Mouse (Mus musculus): ENCODE measurements at regions not wholly inside any gene's neighbourhood (a gene's known extent, or its start where the extent isn't known, plus 50 kb on each side); places are given as distances from the start of the nearest gene placed in this dataset.

GRCm38 (mm10) chr15:102776218-102776850 lies 54.4 kb upstream of the Calcoco1 start:
- Histone ChIP-seq H3K4me2 (replicated peaks; ENCODE audit: low read depth, low read length) (no peak overlapping the region), H3K36me3 (ENCODE audit: control insufficient read depth, insufficient read depth, low read length) (no peaks in the 10 kb centered on the region), H3K9me3 (ENCODE audit: control insufficient read depth, low read length) (no peaks in the 10 kb centered on the region), H3K4me1 (ENCODE audit: control insufficient read depth, insufficient read depth, low read length) (no peaks in the 10 kb centered on the region), H3K27ac (ENCODE audit: low read depth, low read length) (no peak overlapping the region), H3K4me3 (ENCODE audit: low read length) (no peak overlapping the region), H3K9ac (ENCODE audit: low read depth, low read length) (no peak overlapping the region), H3K27me3 (ENCODE audit: control insufficient read depth, insufficient read depth, low read length) (no peaks in the 10 kb centered on the region)
- ATAC-seq (ENCODE audit: low FRiP score, low TSS enrichment) = no peak
- 43% methylated on average over 11 of the region's 11 CpGs for WGBS

DNA sequence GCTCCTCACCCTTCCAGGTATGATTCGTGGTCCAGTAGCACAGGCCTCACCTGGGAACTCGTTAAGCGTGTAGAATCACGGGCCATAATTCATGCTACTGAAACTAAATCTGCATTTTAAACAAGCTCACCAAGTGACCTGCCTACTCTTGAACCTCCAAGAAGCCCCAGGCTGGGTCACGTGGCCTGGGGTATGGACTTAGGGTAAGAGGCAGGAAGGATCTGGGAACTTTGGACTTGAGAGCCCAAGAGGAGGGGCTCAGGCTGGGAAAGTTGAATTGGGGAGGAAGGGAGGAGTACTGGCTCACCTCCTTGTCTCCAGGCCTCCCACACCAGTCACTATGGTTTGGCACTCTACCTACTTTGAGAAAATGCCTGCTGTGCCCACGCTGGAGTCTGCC lies 58.6 kb upstream of the Calcoco1 start:
- 58% methylated on average over 6 of the region's 6 CpGs for WGBS

DNA sequence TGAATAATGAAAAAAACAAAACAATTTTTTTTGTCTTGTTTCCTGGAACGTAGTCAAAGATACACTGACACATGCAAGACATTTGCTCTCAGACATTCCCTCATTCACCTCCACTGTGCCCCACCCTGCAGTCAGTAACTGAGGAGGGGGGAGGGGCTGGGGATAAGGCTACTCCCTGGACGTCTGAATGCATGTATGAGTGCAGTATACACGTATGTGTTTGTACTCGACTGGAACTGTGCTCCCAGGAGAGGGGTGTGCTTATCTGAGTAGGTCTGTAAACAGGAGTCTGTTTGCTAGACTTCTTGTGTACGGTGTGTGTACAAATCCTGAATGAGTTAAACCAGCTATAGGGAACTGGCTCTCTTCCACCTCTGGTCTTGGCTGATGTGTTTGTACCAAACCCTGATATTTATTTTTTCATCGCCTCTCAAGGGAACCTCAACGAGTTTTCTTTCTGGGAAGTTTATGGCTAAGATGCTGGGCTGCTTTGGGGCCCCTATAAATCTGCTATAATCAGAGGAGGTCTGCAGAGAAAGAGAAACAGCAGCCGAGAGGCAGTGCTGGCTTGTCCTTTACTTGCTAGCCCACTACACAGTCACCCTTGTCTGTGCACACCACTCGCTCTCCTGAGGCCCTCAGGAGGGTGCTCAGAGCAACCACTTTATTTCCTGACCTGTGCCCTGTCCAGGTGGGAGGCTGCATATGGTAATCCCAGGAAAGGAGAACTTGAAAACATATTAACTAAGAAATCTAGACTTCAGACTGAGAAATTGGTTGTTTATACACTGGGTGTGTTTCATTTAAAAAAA lies 61.2 kb upstream of the Calcoco1 start:
- peak overlapping the region; percentile 14; the same call in 1 of the 2 replicates for H3K27ac ChIP-seq (ENCODE audit: low read depth, low read length)
- no peak overlapping the region for H3K4me3 ChIP-seq (ENCODE audit: low read length)
- H3K36me3 ChIP-seq (ENCODE audit: control insufficient read depth, insufficient read depth, low read length) = no peaks in the 10 kb centered on the region
- peak; percentile 58 for ATAC-seq (ENCODE audit: low FRiP score, low TSS enrichment)
- no peak overlapping the region for H3K4me2 ChIP-seq (replicated peaks; ENCODE audit: low read depth, low read length)
- 33% methylated on average over 9 of the region's 9 CpGs for WGBS
- H3K9me3 ChIP-seq (ENCODE audit: control insufficient read depth, low read length) = no peaks in the 10 kb centered on the region
- H3K9ac ChIP-seq (ENCODE audit: low read depth, low read length) = no peak overlapping the region
- H3K27me3 ChIP-seq (ENCODE audit: control insufficient read depth, insufficient read depth, low read length) = no peaks in the 10 kb centered on the region
- H3K4me1 ChIP-seq (ENCODE audit: control insufficient read depth, insufficient read depth, low read length) = peaks cover 5% of the 10 kb centered on the region; the same call in 1 of the 2 replicates

More for the DNA sequence above, 58.6 kb upstream of the Calcoco1 start:
- Histone ChIP-seq H3K9ac (ENCODE audit: low read depth, low read length) (no peak overlapping the region), H3K27ac (ENCODE audit: low read depth, low read length) (no peak overlapping the region), H3K27me3 (ENCODE audit: control insufficient read depth, insufficient read depth, low read length) (no peaks in the 10 kb centered on the region), H3K4me1 (ENCODE audit: control insufficient read depth, insufficient read depth, low read length) (peaks cover 5% of the 10 kb centered on the region; the same call in 1 of the 2 replicates), H3K4me2 (replicated peaks; ENCODE audit: low read depth, low read length) (no peak overlapping the region), H3K36me3 (ENCODE audit: control insufficient read depth, insufficient read depth, low read length) (no peaks in the 10 kb centered on the region), H3K9me3 (ENCODE audit: control insufficient read depth, low read length) (no peaks in the 10 kb centered on the region), H3K4me3 (ENCODE audit: low read length) (no peak overlapping the region)
- no peak for ATAC-seq (ENCODE audit: low FRiP score, low TSS enrichment)

GRCm38 (mm10) chr15:102785055-102785820 lies 63.3 kb upstream of the Calcoco1 start:
- no peak overlapping the region for H3K4me3 ChIP-seq (ENCODE audit: low read length)
- H3K9me3 ChIP-seq (ENCODE audit: control insufficient read depth, low read length) = no peaks in the 10 kb centered on the region
- H3K27ac ChIP-seq (ENCODE audit: low read depth, low read length) = no peak overlapping the region
- peaks cover 5% of the 10 kb centered on the region; the same call in 1 of the 2 replicates for H3K4me1 ChIP-seq (ENCODE audit: control insufficient read depth, insufficient read depth, low read length)
- no peak for ATAC-seq (ENCODE audit: low FRiP score, low TSS enrichment)
- no peaks in the 10 kb centered on the region for H3K36me3 ChIP-seq (ENCODE audit: control insufficient read depth, insufficient read depth, low read length)
- H3K4me2 ChIP-seq (replicated peaks; ENCODE audit: low read depth, low read length) = no peak overlapping the region
- WGBS = 33% methylated on average over 10 of the region's 10 CpGs
- no peaks in the 10 kb centered on the region for H3K27me3 ChIP-seq (ENCODE audit: control insufficient read depth, insufficient read depth, low read length)
- no peak overlapping the region for H3K9ac ChIP-seq (ENCODE audit: low read depth, low read length)

DNA sequence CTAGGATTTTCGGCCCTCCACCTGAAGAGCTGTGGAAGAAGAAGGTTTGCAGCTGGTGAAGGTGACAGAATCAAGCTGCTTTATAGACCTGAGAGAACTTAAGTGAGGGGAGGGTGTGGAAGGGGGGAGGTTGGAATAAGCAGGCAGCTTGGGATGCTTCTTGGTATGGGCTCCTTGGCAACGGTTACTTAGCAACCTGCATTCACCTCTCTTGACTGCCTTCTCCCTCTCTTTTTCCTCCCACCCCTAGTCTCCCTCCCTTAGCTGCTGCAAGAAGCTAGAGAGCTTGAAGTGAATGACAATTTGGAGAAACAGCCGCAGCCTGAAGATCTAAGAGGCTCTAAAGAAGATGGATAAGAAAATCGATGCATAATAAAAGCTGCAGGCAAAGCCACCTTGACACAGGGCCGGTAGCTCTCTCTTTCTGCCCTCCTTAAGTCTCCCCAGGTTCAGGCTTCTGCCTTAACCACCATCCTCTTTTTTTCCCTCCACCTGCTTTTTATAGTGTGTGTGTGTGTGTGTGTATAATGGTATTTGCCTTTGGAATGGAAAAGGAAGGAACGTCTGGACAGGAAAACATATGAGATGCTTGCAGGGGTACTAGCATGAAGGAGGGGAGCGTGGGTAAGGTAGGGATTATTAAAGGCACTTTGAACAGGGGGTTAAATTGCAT lies 67.0 kb upstream of the Calcoco1 start:
- Histone ChIP-seq H3K4me3 (ENCODE audit: low read length) (no peak overlapping the region), H3K27ac (ENCODE audit: low read depth, low read length) (no peak overlapping the region), H3K36me3 (ENCODE audit: control insufficient read depth, insufficient read depth, low read length) (no peaks in the 10 kb centered on the region), H3K4me2 (replicated peaks; ENCODE audit: low read depth, low read length) (no peak overlapping the region), H3K9ac (ENCODE audit: low read depth, low read length) (no peak overlapping the region), H3K27me3 (ENCODE audit: control insufficient read depth, insufficient read depth, low read length) (no peaks in the 10 kb centered on the region), H3K4me1 (ENCODE audit: control insufficient read depth, insufficient read depth, low read length) (no peaks in the 10 kb centered on the region), H3K9me3 (ENCODE audit: control insufficient read depth, low read length) (no peaks in the 10 kb centered on the region)
- 55% methylated on average over 7 of the region's 7 CpGs for WGBS
- ATAC-seq (ENCODE audit: low FRiP score, low TSS enrichment) = no peak

GRCm38 (mm10) chr15:102797020-102797618 lies 75.1 kb upstream of the Calcoco1 start:
- Histone ChIP-seq H3K27ac (ENCODE audit: low read depth, low read length) (no peak overlapping the region), H3K4me1 (ENCODE audit: control insufficient read depth, insufficient read depth, low read length) (no peaks in the 10 kb centered on the region), H3K9me3 (ENCODE audit: control insufficient read depth, low read length) (no peaks in the 10 kb centered on the region), H3K4me3 (ENCODE audit: low read length) (no peak overlapping the region), H3K36me3 (ENCODE audit: control insufficient read depth, insufficient read depth, low read length) (no peaks in the 10 kb centered on the region), H3K9ac (ENCODE audit: low read depth, low read length) (no peak overlapping the region), H3K4me2 (replicated peaks; ENCODE audit: low read depth, low read length) (no peak overlapping the region), H3K27me3 (ENCODE audit: control insufficient read depth, insufficient read depth, low read length) (no peaks in the 10 kb centered on the region; the same call in 1 of the 2 replicates)
- no peak for ATAC-seq (ENCODE audit: low FRiP score, low TSS enrichment)
- 84% methylated on average over 5 of the region's 5 CpGs for WGBS

DNA sequence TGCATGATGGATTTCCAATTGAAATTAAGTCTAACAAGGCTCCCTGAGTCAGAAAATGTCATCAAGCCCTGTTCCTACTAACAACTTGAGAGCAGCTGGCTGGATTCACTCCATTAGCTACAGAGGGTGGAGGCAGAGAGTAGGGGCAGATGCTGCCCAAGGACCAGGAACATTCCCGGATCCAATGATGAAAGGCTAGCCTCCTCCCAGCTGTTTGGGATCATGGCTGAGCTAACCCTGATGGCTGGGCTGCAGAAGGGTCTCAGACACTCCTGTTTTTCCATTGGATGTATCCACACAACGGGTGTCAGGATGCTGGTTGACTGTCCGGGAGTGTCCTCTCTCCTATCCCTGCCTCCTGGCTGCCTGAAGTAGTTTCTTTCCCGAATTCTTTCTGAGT lies 78.1 kb upstream of the Calcoco1 start:
- Histone ChIP-seq H3K36me3 (ENCODE audit: control insufficient read depth, insufficient read depth, low read length) (no peaks in the 10 kb centered on the region), H3K9me3 (ENCODE audit: control insufficient read depth, low read length) (no peaks in the 10 kb centered on the region), H3K4me1 (ENCODE audit: control insufficient read depth, insufficient read depth, low read length) (no peaks in the 10 kb centered on the region), H3K27ac (ENCODE audit: low read depth, low read length) (no peak overlapping the region), H3K4me2 (replicated peaks; ENCODE audit: low read depth, low read length) (no peak overlapping the region), H3K9ac (ENCODE audit: low read depth, low read length) (no peak overlapping the region), H3K27me3 (ENCODE audit: control insufficient read depth, insufficient read depth, low read length) (peaks cover 4% of the 10 kb centered on the region; the same call in 1 of the 2 replicates), H3K4me3 (ENCODE audit: low read length) (no peak overlapping the region)
- peak; percentile 72; the same call in 1 of the 2 replicates for ATAC-seq (ENCODE audit: low FRiP score, low TSS enrichment)
- WGBS = 35% methylated on average over 4 of the region's 4 CpGs

GRCm38 (mm10) chr15:102802265-102802813 lies 80.4 kb upstream of the Calcoco1 start:
- Histone ChIP-seq H3K27ac (ENCODE audit: low read depth, low read length) (no peak overlapping the region), H3K9ac (ENCODE audit: low read depth, low read length) (no peak overlapping the region), H3K4me3 (ENCODE audit: low read length) (no peak overlapping the region), H3K4me1 (ENCODE audit: control insufficient read depth, insufficient read depth, low read length) (no peaks in the 10 kb centered on the region), H3K27me3 (ENCODE audit: control insufficient read depth, insufficient read depth, low read length) (peaks cover 4% of the 10 kb centered on the region; the same call in 1 of the 2 replicates), H3K9me3 (ENCODE audit: control insufficient read depth, low read length) (no peaks in the 10 kb centered on the region), H3K4me2 (replicated peaks; ENCODE audit: low read depth, low read length) (no peak overlapping the region), H3K36me3 (ENCODE audit: control insufficient read depth, insufficient read depth, low read length) (no peaks in the 10 kb centered on the region)
- peak; percentile 24; the same call in 1 of the 2 replicates for ATAC-seq (ENCODE audit: low FRiP score, low TSS enrichment)
- 50% methylated on average over 8 of the region's 8 CpGs for WGBS
